Mouse (Mus musculus): ENCODE measurements around the gene Casc3.
A peak's percentile ranks its signal among the peaks of the same experiment; 100 is the strongest.

The Casc3 gene

DNA sequence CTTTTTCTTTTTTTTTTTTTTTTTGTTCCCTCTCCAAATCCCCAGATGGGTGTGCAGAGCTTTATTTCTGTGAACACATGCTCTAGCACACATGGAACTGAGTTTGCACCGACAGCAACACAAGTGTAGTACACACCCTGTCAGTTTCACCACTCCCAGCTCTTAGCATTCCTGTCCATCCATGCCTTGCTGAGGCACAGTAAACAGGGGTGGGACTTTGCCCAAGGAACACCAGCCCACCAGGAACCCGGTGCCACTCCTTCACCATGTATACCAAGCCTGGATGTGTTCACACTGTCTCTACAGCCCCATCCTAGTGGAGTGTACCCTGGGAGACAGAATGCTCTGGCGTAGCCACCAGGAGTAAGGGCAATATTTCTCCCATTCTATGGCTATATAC is 31.0 kb downstream of the Casc3 start:
- no peak for DNase-seq (ENCODE audit: low spot score)

DNA sequence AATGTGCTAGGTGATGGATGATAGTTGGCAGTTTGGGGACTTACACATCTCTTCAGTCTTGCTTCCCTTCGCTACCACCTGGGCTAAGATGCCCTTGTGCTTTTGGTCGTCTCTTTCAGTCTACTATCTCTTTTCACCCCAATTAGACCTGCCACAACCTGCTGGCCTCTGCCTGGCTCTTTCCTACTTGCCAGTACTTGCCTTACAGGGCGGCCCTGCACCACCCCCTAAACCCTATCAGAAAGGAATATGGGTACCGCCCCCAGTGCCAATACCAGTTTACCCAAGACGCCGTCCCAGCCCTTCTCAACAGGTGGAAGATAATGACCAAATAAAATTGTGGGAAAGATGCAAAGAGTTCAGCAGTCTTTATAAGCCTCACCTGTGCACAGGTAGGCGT is 31.4 kb downstream of the Casc3 start:
- no peak for DNase-seq (ENCODE audit: low spot score)

DNA sequence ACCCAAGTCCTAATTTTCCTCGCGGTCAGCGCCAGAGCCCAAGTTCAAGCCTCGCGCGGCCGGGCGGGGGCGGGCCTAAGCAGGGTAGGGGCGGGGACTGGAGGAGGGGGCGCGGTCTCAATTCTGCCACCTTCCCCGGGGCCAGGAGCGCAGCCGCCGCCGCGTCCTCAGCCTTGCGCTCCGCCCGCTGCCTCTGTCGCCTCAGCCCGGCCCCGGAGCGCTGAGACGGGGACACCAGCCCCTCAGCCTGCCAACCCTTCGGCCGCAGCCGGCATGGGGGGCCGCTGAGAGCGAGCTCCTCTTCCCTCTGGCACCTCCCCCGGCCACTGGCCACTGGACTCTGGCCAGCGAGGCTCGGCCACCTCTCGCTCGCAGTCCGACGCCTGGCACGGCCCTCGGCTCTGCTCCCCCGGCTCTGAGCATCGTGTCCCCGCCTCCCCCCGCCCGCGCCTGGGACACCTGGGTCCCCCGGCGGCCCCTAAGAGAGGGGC is 32.0 kb downstream of the Casc3 start, which contains the start of gene Rapgefl1:
Gene Rapgefl1 (plus strand): TSS at position 135 of the 491 bp plus-strand sequence.
- peak; percentile 87 for DNase-seq (ENCODE audit: low spot score)

DNA sequence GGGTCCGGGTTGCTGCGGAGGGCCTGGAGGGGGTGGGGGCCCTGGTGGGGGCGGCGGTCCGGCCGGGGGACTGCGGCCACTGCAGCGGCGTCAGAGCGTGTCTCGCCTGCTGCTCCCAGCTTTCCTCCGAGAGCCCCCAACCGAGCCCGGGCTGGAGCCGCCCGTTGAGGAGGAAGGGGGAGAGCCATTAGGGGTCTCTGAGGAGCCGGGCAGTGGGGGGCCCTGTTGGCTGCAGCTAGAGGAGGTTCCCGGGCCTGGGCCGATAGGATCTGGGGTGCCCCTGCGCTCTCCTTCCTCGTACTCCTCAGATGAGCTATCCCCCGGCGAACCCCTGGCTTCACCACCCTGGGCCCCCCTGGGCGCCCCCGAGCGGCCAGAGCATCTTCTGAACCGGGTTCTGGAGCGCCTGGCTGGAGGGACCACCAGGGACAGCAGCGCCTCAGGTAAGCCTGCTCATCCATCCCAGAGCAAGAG is 32.6 kb downstream of the Casc3 start:
- no peak for DNase-seq (ENCODE audit: low spot score)

DNA sequence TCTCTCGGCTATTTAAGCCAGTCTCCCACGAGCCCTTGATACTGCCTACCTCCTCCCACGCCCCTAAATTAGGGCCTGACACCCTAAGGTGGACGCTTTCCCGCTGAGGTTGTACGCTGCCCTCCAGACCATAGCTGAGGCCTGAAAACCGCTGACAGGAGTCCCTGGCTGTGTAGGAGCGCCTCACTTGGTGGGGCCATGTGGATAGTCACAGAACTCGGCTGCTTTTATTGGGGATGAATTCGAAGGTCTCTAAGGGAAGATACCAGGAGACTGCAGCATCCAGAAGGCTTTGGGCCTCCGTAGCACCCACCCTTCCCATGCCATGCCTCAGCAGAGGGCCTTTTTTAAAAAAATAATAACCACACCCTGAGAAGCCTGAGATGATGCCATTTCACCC is 33.2 kb downstream of the Casc3 start:
- DNase-seq (ENCODE audit: low spot score) = no peak

DNA sequence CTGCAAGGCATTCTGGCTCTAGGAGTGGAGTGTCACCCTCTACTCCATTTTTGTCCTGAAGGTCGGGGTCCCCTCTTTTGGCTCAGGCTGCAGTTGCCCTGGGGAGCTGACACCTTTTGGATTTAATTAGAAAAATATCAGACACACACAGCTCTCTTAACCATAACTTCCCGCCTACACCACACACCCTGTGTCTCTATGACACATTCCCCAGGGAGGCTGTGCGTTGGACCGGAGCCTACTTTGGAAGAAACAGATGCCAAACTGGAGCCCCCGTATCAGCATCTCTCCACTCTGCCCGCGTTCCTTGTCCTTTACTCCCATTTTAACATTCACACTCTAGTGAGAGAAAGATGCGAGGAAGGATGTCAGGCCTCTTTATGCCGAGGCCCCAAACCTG is 33.8 kb downstream of the Casc3 start:
- DNase-seq (ENCODE audit: low spot score) = no peak

DNA sequence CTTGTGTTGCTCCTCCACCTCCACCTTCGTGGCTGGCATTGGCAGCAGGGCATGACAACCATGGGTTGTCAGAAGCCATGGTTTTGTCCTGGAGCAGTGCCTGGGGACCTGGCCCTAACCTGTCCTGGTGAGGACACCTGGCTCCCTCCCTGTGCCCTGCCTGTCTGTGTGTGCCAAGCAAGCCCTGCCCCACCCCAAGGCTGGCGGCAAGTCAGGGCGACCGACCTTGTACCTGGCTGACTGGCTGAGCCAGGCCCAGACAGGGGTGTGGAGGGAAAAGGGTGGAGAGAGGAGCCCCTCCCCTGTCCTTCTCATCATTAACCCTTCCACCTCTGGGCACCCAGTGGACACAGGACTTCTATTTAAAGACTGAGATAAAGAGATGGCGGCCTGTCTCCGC is 34.7 kb downstream of the Casc3 start:
- no peak for DNase-seq (ENCODE audit: low spot score)

DNA sequence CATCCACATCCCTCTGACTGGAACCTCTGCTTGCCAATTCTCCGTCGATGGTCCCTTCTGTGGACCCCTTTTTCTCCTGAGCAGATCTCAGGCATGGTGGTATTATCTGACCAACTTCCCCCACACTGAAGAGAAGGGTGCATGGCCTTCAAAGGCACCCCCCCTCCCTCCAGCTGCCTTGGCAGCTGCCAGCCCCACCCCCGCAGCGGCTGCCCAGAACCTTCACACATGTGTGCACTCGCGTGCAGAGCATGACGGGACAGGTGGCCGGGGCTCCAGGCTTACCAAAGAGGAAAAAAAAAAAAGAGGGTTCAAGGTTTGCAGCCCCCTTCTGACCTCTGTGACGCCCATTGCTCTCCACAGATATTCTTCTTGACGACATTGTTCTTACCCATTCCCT is 35.2 kb downstream of the Casc3 start:
- DNase-seq (ENCODE audit: low spot score) = no peak

DNA sequence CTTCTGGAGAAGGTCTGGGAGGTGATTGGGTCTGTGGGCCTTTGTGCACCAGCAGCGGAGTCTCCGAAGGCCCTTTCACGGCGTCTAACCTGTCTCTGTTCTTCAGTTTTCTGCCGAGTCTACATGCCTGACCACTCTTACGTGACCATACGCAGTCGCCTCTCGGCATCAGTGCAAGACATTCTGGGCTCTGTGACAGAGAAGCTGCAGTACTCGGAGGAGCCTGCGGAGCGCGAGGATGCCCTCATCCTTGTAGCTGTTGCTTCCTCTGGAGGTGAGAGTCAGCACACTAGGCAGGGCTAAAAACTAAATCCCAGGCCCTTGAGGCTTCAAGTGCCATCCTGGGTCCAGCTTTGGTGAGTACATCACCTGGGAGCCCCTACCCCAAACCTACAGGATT is 41.3 kb downstream of the Casc3 start:
- DNase-seq (ENCODE audit: low spot score) = peak; percentile 25

DNA sequence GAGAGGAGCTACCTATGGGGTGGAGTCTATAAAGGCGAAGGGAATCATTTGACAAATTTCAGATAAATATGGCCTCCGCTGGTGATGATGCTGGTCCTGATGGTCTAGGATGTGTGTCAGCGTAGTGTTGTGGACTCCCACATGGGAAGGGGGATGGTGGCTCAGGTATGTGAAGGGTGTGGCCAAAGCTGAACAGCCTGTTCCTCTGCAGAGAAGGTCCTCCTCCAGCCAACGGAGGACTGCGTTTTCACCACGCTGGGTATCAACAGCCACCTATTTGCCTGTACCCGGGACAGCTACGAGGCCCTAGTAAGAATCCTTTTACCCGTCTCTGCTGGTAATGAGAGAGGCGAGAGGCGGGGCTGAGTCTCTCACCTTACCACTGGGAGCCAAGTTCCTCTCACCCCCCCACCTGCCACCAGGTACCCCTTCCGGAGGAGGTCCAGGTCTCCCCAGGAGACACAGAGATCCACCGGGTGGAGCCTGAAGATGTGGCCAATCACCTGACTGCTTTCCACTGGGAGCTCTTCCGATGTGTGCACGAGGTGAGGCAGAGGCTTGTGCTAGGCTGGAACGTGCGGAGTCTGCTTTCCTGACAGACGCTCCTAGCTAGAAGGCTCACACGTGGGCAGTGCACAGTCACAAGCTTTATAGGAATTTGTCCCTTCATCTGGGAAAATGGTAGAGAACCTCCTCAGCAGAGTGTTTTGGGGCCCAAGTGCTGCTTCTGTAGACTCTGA is 42.3 kb downstream of the Casc3 start:
- DNase-seq (ENCODE audit: low spot score) = no peak

DNA sequence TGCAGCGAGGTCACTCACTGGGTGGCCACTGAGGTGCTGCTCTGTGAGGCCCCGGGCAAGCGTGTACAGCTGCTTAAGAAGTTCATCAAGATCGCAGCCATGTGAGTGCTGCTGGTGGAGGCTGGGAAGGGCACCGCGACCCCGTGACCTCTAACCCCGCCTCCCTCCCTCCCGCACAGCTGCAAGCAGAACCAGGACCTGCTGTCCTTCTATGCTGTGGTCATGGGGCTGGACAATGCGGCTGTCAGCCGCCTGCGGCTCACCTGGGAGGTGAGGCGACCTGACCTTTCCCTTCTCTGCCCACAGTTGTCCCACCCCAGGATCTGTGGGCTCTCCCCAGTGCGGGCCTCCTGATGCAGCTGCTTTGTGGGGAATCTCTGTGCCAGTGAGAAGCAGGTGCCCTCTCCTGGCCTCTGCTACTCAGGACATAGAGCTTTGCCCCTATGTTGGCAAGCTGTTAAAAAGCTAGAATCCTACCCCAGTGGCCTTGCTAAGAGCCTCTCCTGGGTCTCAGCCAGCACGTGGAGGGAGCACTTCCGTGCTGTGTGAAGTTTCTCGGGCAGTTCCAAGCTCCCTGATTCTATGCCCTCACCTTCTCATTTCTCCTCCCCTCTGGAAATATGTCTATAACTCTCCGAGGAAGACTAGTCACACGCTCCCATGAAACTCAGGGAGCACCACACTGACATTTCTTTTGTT is 44.6 kb downstream of the Casc3 start:
- peak; percentile 80 for DNase-seq (ENCODE audit: low spot score)

DNA sequence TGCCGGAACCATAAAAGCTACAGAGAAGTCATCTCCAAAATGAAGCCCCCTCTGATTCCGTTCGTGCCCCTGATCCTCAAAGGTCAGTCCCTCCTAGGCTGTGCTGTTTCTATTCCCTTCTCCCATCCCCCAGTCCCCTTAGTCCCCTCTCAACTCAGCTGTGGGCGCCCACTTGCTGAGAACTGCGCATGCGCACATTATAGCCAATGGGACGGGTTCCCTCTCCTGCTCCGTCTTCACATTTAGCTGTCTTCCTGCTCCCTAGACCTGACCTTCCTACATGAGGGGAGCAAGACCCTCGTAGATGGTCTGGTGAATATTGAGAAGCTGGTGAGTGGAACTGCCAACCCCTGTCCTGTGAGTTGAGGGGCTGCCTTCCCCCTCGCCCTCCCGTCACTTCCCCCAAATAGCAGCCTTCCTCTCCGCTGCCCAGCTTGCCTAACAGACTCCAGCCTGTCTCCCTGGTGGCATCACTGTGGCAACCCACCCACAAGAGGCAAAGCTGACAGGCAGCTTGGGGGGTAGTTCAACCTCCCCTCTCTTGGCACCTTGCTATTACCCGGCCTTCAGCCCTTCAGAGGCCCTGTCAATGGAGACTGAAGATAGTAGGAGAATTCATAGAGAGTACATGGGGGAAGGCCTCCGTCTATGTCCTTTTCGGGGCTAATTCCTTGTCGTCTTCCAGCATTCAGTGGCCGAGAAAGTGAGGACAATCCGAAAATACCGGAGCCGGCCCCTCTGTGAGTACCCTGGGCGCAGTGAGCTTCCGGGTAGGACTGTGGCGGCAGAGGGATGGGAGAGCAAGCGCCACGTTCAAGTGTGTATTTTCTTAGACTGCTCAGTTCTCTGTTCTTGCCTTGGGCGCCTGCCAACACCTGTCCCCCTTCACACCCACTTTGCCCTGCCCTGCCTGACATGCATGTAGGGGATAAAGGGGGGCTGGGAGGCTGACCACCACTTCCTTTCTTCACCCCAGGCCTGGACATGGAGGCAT is 45.7 kb downstream of the Casc3 start:
- peak; percentile 71 for DNase-seq (ENCODE audit: low spot score)

DNA sequence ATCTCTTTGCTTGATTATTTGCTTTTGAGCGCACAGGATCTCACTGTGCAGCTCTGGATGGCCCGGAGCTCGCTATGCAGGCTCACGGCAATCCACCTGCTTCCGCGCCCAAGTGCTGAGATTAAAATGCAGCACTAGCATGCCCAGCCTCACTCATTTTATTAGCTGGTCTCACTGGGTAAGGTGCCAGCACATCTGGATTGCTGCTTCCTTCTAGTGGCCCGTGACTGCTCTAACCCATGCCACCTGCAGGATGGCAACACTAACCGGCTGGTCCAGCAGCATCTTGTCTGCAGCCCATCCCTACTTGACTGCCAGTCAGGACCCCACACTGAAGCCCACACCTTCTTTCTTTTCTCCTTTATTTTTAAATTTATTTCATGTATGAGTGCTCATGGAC is 49.4 kb downstream of the Casc3 start:
- no peak for DNase-seq (ENCODE audit: low spot score)

DNA sequence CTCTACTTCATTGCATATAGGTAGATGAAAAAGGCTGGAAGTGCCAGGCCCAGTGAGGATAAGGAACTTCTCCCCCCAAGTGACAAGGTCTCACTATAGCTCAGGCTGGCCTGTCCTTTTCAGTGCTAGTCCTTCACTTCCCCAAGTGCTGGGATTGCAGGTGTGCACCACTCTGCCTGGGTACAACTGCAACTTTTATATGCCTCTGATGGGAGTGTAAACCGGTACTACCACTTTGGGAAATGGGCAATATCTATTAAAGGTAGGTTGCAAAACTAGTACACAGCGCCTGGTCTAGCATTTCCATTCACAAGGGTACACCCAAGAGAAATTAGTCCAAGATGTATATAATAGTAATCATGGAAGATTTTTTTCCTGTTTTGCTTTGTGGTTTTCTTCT is 50.0 kb downstream of the Casc3 start:
- no peak for DNase-seq (ENCODE audit: low spot score)

DNA sequence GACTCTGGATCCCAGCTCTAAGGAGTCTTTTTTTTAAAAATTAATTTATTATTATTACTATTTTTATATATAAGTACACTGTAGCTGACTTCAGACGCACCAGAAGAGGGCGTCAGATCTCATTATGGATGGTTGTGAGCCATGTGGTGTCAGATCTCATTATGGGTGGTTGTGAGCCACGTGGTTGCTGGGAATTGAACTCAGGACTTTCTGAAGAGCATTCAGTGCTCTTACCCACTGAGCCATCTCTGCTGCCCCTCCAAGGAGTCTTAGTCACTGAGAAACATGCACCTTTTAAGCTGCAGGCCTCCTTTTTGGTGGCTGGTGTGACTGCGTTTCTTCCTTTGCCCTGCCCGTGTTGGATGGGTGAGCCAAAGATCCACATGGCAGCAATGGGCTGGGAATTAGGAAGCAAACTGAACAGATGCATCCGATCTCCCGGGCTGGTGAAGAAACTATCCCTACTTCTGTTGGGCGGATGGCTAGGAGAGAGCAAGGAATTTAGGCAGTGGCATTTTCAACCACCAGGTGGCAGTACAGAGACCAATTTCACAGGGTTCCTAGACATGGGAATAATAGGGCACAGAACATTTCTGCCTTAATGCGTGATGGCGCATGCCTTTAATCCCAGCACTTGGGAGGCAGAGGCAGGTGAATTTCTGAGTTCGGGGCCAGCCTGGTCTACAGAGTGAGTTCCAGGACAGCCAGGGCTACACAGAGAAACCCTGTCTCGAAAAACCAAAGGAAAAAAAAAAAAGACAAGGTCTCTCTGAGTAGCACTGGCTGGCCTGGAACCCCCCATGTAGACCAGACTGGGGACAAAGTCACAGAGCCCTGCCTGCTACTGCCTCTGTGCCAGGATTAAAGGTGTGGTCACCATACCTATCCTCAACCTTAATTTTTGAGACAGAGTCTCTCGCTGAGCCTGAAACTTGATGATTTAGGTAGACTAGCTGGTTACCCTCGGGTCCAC is 54.3 kb downstream of the Casc3 start:
- peak; percentile 91 for DNase-seq (ENCODE audit: low spot score)

DNA sequence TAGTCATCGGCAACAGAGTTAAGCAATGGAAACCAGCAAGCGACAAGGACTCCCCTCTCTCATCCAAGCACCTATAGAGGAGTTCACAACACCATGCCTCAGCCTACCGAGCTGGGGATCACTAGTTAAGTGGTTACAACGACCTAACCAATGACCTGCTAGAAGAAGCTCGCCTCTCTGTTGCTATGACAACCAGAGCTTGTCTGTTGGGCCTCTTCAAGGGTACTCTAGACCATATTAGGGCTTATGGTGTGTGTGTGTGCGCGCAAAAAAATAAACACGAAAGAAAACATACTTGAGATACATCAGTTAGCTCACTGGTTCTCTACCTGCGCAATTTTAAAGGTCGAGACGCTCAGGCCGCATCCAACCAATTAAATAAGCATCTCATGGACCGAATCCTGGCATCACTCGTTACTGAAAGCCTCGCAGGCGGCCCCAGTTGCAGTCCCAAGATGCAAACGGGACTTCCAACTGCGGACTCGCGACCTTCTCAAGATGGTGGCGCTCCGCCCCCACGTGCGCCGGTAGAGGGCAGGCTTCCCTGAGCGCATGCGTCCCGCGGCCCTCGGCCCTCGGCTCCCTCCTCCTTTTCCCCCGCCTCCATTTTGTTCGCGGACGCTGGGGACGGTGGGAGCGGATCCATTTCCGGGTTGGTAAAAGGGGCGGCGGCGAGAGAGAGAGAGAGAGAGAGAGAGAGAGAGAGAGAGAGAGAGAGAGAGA is 58.5 kb downstream of the Casc3 start, which contains the start of gene Wipf2:
Gene Wipf2 (plus strand): TSS at position 611 of the 723 bp plus-strand sequence.
- peak; percentile 99 for DNase-seq (ENCODE audit: low spot score)

DNA sequence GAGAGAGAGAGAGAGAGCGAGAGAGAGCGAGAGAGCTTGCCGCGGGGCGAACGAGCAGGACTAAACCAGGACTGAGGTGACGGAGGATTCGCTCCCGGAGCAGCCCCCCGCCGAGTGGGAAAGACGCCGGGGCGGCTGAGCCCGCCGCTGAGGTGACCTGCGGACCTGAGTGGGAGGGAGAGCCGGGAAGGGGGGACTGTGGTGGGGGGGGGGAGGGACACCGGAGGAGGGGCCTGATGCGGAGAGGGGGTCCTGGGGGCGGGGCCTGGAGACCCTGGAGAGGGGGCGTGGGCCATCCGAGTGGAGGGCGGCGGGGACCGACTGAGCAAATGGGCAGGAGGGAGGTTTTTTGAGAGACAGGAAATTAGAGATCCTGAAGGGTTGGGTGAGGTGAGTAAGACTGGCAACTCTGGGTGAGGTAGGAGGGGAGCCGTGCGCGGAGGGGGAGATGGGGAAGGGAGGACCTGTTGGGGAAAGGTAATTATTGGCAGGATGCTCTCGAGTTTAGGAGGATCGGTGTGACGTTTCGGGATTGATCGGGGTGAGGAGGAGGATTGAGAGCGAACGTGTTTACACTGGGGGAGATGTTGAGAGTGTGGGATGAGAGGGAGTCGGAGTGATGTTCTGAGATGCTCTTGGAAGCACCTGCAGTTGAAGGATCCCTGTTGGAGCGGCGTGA is 59.2 kb downstream of the Casc3 start:
- DNase-seq (ENCODE audit: low spot score) = peak; percentile 73

DNA sequence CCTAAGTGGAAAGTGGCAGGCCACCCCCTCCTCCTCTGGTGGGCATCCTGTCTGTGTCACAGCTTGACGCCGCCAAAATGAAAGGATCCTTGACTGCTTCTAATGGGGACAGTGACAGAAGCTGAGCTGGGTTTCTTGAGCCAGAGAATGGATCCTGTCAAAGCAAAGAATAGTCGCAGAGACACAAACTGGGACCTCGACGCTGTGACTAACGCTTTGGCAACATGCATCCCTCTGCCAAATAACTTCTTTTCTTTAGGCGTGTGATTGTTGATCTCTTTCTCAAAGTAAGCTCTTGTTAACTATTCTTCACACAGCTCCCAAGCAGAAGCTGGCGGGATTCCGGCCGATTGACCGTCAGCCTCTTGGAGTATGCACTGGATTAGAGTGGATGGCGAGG is 62.6 kb downstream of the Casc3 start:
- DNase-seq (ENCODE audit: low spot score) = peak; percentile 29

DNA sequence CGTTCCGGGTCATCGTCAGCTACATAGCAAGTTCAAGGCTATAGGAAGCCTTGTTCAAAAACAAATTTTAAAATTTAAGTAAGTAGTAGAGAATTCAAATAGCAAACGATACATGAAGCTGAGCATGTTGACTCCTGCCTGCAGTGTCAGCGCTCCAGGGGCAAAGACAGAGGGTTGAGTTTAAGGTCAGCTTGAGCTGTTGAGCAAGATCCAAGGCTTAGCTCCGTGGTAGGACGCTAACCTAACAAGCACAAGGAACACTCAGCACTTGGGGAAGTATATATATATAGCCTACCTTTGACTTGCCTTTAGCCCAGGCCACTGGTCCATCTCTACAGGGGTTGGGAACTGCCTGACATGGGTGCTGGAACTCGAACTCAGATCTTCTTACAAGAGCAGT is 65.2 kb downstream of the Casc3 start:
- DNase-seq (ENCODE audit: low spot score) = no peak

DNA sequence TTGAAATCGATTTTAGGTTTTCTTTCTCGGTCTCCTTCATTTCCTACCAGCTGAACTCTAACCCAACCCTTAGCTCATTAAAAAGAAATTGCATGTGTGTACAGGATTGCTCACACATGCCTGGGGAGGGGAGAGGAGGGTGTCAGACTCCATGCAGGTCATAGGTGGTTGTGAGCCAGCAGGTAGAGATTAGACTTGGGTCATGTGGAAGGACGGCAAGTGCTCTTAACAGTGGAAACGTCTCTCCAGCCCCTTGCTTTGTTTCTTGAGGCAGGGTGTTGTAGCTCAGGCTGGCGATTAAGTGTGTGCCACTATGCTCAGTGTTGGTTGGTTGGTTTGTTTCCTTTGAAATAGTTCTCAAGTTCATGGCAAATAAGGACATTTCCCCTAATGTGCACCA is 66.1 kb downstream of the Casc3 start:
- no peak for DNase-seq (ENCODE audit: low spot score)
